Mouse (Mus musculus): ENCODE data around the gene Lrrc51.

DNA sequence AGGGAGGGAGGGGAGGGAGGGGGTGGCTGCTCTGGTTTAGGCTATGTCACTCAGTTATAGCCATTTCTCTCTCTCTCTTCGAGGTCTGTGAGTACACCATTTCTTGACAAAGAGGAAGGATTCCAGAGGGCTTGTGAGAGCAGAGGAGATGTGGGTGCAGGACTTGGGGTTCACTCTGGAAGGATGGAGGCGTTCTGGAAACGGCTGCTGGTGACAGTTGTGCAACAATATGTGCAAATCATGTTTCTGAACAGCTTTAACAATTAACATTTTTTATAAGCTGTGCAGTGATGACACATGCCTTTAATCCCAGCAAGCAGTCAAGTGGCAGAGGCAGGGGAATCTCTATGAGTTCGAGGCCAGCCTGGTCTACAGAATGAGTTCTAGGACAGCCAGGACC is 52.8 kb downstream of the Lrrc51 start:
- no peak for TF ChIP-seq MXI1 (IDR thresholded peaks at IDR 0.05; ENCODE audit: low read depth, low read length)
- no peak for TF ChIP-seq CTCF (conservative IDR thresholded peaks at IDR 0.05 in 1 of 2, IDR thresholded peaks at IDR 0.05 in 1 of 2; ENCODE audit: low read depth in 2 of 2, low read length in 2 of 2)
- TF ChIP-seq USF1 (IDR thresholded peaks at IDR 0.05; ENCODE audit: low read depth, low read length), result no peak
- TF ChIP-seq SMC3 (IDR thresholded peaks at IDR 0.05; ENCODE audit: low read depth, low read length), result no peak
- TF ChIP-seq UBTF (IDR thresholded peaks at IDR 0.05; ENCODE audit: low read depth, low read length), result no peak
- TF ChIP-seq E2F4 (IDR thresholded peaks at IDR 0.05; ENCODE audit: insufficient replicate concordance, low read depth, low read length), result no peak
- no peak for TF ChIP-seq TCF12 (IDR thresholded peaks at IDR 0.05; ENCODE audit: low read depth, low read length)
- no peak for TF ChIP-seq MAZ (IDR thresholded peaks at IDR 0.05; ENCODE audit: low read depth, low read length)
- no peak for TF ChIP-seq POLR2A (IDR thresholded peaks at IDR 0.05; ENCODE audit: low read depth, low read length)
- TF ChIP-seq MAFK (IDR thresholded peaks at IDR 0.05; ENCODE audit: insufficient replicate concordance, low read length), result no peak
- no peak for TF ChIP-seq POLR2AphosphoS2 (IDR thresholded peaks at IDR 0.05; ENCODE audit: low read depth, low read length)
- TF ChIP-seq BHLHE40 (IDR thresholded peaks at IDR 0.05; ENCODE audit: low read depth, low read length), result no peak

Measured in CH12.LX (cell line).